Mouse (Mus musculus): ENCODE measurements around the gene Psg27.
A peak's percentile ranks its signal among the peaks of the same experiment; 100 is the strongest.
"Not testable (repeated sequence)": the region's sequence is repeated elsewhere in the genome, so short reads cannot be mapped to it uniquely, and the experiment has no call there.

Psg27 gene

DNA sequence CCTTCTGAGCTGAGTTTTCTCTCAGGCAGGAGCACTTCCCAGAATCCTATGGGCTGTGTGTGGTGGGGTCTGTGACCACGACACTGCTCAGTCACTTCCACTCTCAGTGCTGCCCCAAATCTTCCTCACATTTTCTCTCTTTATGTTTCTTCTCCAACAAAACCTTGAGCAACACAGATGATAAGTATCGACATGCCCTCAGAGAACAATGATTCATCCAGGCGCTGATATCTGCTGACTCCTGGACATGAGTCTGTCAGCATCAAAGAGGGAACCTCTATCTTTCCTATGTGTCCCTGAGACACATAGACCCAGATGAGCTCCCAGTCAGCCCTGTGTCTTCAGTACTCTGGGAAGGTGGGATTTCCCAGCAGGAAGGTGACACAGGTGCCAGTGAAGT lies at the start of gene Psg27:
Psg27 (minus strand) TSS at position 101 of the 400 bp plus-strand sequence.
- no peak for DNase-seq (ENCODE audit: low read depth, low spot score)

DNA sequence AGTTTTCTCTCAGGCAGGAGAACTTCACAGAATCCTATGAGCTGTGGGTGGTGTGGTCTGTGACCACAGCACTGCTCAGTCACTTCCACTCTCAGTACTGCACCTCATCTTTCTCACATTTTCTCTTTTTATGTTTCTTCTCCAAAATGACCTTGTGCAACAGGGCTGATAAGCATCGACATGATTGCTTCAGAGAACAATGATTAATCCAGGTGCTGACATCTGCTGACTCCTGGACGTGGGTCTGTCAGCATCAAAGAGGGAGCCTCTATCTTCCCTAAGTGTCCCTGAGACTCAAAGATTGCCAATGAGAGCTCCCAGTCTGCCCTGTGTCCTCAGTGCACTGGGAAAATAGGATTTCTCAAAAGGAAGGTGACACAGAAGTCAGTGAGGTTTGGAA lies 49.3 kb upstream of the Psg27 start, which contains the start of gene Psg23:
Psg23 (minus strand) TSS at position 101 of the 400 bp plus-strand sequence.
- DNase-seq (ENCODE audit: low read depth, low spot score): not testable (repeated sequence)

DNA sequence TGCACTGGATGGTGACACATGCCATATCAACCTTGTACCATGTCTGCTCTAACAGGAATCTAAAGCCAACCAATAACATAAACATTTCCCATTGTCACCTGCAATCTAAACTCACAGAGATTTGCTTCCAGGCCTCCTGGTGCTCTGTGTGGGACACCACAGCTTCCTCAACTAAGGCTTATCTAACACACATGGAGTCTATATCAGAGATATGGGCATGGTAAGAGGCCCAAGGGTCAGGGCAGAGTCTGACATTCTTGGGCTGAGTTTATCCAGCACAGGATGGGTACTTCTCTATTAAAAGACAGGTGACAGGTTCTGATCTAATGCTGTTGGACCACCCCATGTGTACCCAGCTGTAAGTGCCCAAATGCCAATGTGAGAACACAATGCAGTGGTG lies 7.3 kb downstream of the Psg27 start:
- DNase-seq (ENCODE audit: low read depth, low spot score): no peak

DNA sequence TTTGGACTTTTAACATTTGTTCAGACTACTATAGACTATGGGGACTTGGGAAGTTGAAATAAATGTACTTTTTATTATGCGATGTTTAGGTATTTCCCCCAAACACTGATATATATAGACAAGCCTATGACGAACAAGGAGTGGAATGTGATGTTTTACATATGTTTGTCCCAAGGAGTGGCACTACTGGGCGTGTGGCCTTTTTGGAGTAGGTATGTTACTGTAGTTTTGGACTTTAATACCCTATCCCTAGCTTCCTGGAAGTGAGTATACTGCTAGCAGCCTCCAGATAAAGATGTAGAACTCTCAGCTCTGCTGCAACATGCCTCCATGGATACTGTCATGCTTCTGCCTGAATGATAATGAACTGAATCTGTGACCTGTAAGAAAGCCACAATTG lies 11.4 kb downstream of the Psg27 start:
- not testable (repeated sequence) for DNase-seq (ENCODE audit: low read depth, low spot score)

DNA sequence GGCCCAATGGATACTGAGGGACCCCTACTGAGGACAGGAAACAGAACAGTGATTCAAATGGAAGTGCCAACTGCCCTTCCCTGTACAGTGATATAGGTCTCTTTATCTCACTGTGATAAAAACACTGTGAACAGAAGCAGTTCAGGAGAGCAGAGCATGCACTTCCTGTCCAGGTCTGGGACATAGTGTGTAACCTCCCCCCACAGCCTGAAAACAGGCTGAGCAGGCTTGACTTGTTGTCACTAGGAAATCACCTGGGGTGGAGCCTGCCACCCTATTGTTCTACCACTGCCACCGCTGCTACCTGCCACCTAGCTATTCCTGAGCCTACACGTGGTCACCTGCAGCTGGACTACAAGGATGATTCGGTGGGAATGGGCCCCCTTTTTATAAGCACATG lies 33.7 kb downstream of the Psg27 start:
- no peak for DNase-seq (ENCODE audit: low read depth, low spot score)

DNA sequence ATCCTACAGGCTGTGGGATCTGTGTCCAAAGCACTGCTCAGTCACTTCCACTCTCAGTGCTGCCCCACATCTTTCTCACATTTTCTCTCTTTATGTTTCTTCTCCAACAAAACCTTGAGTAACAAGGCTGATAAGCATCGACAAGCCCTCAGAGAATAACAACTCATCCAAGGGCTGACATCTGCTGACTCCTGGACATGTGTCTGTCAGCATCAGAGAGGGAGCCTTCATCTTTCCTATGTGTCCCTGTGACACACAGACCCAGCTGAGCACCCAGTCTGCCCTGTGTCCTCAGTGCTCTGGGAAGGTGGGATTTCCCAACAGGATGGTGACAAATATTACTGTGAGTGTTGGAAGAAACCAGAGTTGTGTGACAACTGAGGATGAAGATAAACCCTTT lies 34.9 kb downstream of the Psg27 start, which contains the start of gene Psg25:
Psg25 (minus strand) TSS at position 101 of the 400 bp plus-strand sequence.
- DNase-seq (ENCODE audit: low read depth, low spot score): no peak

DNA sequence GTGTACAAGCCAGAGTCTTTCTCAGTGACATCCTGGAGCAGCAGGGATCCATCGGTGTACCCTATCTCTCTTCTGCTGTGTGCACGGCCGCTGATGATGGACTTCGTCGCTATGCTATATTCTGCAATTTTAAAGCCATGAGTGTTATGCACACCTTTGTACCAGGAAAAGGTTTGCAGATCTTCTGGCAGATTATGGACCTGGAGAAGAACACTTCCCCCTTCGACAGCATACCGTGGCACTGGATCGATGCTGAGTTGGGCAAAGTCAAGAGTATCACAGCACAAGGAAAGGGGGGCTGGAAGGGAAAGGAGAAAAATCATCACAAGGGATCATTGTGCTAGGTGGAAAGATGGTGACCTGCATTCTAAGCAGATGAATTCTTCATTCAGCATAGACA lies 42.4 kb downstream of the Psg27 start:
- DNase-seq (ENCODE audit: low read depth, low spot score): no peak

DNA sequence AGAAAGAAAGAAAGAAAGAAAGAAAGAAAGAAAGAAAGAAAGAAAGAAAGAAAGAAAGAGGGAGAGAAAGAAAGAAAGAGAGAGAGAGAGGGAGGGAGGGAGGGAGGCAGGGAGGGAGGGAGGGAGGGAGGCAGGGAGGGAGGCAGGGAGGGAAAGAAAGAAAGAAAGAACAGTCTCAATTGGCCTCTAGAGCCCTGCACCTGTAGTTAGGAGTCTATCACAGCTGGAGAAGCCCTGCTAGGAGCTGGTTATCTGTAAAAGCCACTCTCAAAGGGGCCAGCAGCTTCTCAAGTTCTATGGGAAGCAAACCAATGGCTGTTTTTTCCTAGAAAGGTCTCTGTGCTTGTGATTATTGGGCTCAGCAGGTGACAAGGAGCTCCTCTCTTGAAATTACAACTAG lies 54.3 kb downstream of the Psg27 start:
- DNase-seq (ENCODE audit: low read depth, low spot score): not testable (repeated sequence)

DNA sequence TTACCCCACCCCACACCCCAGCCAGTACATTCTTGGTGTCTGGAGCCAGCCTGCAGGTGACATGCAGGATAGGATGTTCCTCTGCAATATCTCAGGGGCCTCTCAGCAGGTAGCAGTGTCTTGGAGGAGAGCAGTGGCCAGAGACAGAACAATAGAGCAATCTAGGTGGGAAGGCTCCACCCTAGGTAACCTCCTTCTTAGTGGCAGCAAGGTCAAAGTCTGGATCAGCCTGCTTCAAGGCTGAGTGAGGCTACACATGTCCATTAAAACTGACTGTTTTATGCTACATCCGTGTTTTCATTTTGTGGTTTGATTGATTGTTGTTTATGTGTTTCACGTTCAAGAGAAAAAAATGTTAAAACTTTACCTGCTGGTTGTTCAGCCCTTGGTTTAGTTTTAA lies 54.7 kb downstream of the Psg27 start:
- DNase-seq (ENCODE audit: low read depth, low spot score): not testable (repeated sequence)

DNA sequence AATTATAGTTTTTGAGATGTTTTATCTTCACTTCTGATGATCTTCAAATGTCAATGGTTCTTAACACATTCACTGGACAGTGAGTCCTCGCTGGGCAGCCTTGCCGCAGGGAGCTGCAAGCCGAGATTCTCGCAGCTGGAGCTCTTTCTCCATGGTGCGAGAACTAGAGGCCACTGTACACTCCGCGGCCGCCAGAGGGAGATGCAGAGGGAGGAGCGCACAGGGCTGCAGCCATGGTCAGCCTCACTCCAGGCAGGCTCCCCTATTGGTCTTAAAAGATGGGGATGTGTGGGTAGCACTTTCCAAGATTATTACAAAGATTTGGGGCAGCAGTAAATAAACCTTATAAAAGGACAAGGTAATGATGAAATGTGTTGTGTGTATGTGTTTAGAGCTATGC lies 55.6 kb downstream of the Psg27 start:
- DNase-seq (ENCODE audit: low read depth, low spot score): peak; percentile 29
